Mouse (Mus musculus): ENCODE measurements around the gene Gm37240. TPM values are rescaled to one million over a fixed set of nuclear protein-coding genes. Genes with fewer than 3 reads are reported as not detected.

Gene Gm37240
- total RNA-seq, 2 experiments from 2014 or later, result 1.4 to 2.4 TPM

- TF ChIP-seq CTCF (conservative IDR thresholded peaks at IDR 0.05), result no peak
- Histone ChIP-seq H3K4me3 (no peak overlapping the region), H3K27ac (no peak overlapping the region)
- DNase-seq (ENCODE audit: low spot score in 2 of 2), result no peak
Observed at GRCm38 (mm10) chr3:84516163-84516562, 1371.2 kb downstream of the Gm37240 start.

DNA sequence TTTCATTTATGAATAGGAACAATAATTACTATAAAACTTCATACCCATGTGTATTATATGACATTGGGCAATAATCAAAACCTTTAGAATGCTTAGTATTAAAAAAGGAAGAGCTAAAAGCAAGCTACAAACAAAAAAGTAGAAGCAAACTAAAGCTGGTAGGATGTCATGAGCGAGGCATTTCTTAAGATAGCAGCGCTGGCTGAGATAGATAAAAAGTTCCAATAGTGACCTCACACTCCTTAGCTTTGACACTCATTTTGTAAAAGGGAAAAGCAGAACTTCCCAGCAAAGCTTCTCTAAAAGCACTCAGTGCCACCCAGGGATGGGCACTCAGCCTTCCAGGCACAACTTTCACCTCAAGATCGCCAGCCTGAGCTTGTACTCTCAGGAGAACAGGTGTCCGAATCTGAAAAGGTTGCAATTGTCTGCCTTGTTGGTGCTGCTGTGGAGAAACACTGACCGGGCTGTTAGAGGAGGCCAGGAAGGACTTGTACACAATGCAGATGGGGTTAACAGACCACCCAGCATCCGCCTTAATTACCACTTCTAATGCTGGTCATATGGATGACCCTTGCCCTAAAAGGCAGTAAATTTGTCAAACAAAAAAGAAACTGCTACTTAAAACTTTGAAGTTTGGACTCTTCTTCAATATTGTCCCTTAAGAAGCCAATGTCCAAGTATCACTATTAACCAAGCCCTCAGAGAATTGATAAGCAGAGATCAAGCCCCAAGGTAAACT is 1374.4 kb downstream of the Gm37240 start:
- DNase-seq (ENCODE audit: low spot score in 2 of 2), result no peak
- no peak for TF ChIP-seq CTCF (conservative IDR thresholded peaks at IDR 0.05)
- no peak overlapping the region for H3K4me3 ChIP-seq

DNA sequence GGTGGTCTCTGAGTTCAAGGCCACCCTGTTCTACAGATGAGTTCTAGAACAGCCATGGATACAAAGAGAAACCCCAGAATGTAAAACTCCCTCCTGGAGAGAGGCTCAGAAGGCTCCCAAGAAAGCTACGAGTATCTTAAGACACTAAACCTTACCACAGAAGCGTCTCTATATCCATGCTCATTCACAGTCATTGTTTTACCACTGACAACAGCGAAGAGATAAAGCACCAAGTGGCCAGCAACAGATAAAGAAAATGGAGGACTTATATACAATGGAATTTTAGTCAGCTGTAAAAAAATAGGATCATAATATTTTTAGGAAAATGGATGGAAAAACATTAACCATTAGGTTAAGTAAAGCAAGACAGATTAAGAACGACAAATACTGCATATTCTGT is 1382.1 kb downstream of the Gm37240 start:
- TF ChIP-seq CTCF (conservative IDR thresholded peaks at IDR 0.05), result no peak
- no peak for DNase-seq (ENCODE audit: low spot score in 2 of 2)
- Histone ChIP-seq H3K4me3 (no peak overlapping the region), H3K27ac (no peak overlapping the region)

More for the DNA sequence above, 1374.4 kb downstream of the Gm37240 start:
- H3K27ac ChIP-seq, result no peak overlapping the region

DNA sequence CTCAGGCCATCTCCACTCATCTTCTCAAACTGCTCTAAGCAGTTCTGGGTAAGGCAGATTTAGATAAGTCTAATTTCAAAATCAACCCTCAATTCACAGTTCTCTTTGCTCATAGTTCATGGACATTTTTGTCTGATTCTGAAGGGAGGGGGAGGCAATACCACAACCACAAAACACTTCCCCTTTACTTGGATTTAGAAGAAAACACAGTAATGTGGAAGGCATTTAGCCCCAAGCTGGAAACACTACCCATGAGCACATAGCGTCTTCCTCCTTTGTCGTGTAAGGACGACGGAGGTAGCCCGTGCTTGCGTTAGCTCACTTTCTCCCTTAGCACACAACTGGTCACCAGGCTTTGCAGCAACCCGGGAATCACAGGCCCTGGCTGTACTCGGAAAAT is 1383.0 kb downstream of the Gm37240 start:
- no peak for DNase-seq (ENCODE audit: low spot score in 2 of 2)
- no peak for TF ChIP-seq CTCF (conservative IDR thresholded peaks at IDR 0.05)
- Histone ChIP-seq H3K27ac (no peak overlapping the region), H3K4me3 (no peak overlapping the region)

GRCm38 (mm10) chr3:84502101-84502500 is 1385.2 kb downstream of the Gm37240 start:
- no peak for TF ChIP-seq CTCF (conservative IDR thresholded peaks at IDR 0.05)
- H3K4me3 ChIP-seq, result no peak overlapping the region
- no peak for DNase-seq (ENCODE audit: low spot score in 2 of 2)
- H3K27ac ChIP-seq, result no peak overlapping the region

DNA sequence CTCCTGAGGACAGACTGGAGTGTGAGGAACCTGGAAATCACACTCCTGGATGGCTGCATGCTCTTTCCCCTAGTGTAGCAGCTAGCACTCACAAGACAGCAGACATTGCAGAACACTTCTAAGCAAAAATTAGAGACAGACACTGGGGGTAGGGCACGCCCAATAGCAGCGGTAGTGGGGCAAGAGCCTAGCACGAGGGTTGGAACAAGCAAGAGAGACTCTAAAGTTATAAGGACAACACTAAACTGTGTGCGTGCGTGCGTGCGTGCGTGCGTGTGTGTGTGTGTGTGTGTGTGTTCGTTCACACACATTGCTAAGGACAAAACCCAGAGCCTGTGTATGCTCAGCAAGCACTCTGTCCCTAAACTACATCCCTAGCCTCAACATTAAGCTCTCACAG is 1386.8 kb downstream of the Gm37240 start:
- no peak for TF ChIP-seq CTCF (conservative IDR thresholded peaks at IDR 0.05)
- Histone ChIP-seq H3K4me3 (no peak overlapping the region), H3K27ac (peak overlapping the region; percentile 46; the same call in 1 of the 2 replicates)
- no peak for DNase-seq (ENCODE audit: low spot score in 2 of 2)

- TF ChIP-seq CTCF (conservative IDR thresholded peaks at IDR 0.05), result no peak
- Histone ChIP-seq H3K27ac (no peak overlapping the region), H3K4me3 (no peak overlapping the region)
- no peak for DNase-seq (ENCODE audit: low spot score in 2 of 2)
Observed at GRCm38 (mm10) chr3:84497718-84498117, 1389.6 kb downstream of the Gm37240 start.

DNA sequence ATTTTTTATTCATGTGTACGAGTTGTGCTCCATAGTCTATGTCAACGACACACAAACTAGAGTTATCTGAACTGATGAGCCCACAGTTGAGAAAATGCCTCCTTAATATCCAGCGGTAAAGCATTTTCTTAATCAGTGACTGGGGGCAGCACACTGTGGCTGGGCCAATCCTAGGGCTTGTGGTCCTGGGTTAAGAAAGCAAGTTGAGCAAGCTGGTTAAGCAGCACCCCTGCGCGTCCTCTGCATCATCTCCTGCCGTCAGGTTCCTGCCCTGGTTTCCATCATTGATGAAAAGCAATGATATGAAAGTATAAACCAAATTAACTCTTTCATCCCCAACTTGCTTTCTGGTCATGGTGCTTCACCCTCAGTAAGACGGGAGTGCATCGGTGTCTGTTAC is 1394.7 kb downstream of the Gm37240 start:
- H3K27ac ChIP-seq, result no peak overlapping the region
- TF ChIP-seq CTCF (conservative IDR thresholded peaks at IDR 0.05), result no peak
- H3K4me3 ChIP-seq, result no peak overlapping the region
- no peak for DNase-seq (ENCODE audit: low spot score in 2 of 2)

GRCm38 (mm10) chr3:84492148-84492547 is 1395.2 kb downstream of the Gm37240 start:
- Histone ChIP-seq H3K4me3 (no peak overlapping the region), H3K27ac (0 out of 2 replicates have a peak overlapping the region, but pooled peaks have one; percentile 28)
- no peak for DNase-seq (ENCODE audit: low spot score in 2 of 2)
- no peak for TF ChIP-seq CTCF (conservative IDR thresholded peaks at IDR 0.05)

DNA sequence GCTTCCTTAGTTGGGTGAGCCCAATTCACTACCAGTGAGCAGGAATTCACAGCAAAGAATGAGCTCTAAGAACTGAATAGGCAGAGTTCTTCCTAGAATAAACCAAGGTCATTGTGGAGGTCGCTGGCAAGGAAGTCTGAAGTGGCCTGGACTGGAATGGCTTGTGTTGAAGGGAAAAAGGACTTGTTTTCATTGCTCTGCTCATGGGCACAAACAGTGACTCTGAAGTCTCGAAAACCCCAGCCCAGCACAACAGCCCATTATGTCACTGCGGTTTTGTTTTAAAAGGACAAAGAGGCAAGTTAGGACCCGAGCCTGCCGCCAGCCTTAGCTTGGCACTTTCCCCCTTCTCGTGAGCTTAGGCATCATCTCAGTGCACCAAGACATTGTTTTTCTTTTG is 1398.6 kb downstream of the Gm37240 start:
- TF ChIP-seq CTCF (conservative IDR thresholded peaks at IDR 0.05), result no peak
- DNase-seq (ENCODE audit: low spot score in 2 of 2), result peak in 1 of 2 experiments; percentile 54
- Histone ChIP-seq H3K27ac (peak overlapping the region; percentile 63), H3K4me3 (no peak overlapping the region)

DNA sequence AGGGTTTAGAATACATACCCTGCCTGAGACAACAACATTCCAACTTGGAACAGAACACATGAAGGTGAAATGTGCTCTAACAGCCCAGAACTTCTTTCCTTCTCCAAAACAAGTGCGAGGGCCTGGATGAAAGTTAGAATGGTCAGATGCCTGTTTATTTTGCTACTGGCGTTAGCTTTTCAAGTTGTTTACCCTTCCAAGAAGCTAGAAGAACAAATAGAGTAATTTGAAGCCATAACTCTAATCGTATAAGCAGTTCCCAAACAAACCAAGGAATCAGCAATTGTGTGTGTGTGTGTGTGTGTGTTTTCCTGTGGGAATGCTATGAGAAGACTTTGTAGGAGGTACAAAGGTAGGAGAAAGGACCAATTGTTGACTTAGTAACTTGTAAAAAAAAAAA is 1402.4 kb downstream of the Gm37240 start:
- Histone ChIP-seq H3K4me3 (no peak overlapping the region), H3K27ac (no peak overlapping the region)
- TF ChIP-seq CTCF (conservative IDR thresholded peaks at IDR 0.05), result no peak
- no peak for DNase-seq (ENCODE audit: low spot score in 2 of 2)

DNA sequence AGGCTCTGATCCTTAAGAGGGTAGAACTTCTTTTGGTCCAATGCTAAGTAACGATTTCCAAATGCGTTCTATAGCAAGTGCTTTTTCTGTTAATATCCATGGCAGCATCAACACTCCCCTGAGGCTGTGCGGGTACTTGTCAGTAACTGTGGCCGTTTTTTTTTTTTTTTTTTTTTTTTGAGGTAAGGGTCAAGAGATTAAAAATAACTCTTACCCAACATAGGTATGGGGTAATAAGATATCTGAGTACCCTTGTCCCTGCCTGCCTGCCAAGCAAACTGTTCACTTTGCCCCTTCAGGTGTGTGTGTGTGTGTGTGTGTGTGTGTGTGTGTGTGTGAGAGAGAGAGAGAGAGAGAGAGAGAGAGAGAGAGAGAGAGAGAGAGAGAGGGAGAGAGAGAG is 1403.0 kb downstream of the Gm37240 start:
- TF ChIP-seq CTCF (conservative IDR thresholded peaks at IDR 0.05), result no peak
- no peak for DNase-seq (ENCODE audit: low spot score in 2 of 2)
- Histone ChIP-seq H3K27ac (no peak overlapping the region), H3K4me3 (no peak overlapping the region)

- no peak for TF ChIP-seq CTCF (conservative IDR thresholded peaks at IDR 0.05)
- Histone ChIP-seq H3K4me3 (no peak overlapping the region), H3K27ac (no peak overlapping the region)
- DNase-seq (ENCODE audit: low spot score in 2 of 2), result no peak
Observed at GRCm38 (mm10) chr3:84482121-84482520, 1405.2 kb downstream of the Gm37240 start.

DNA sequence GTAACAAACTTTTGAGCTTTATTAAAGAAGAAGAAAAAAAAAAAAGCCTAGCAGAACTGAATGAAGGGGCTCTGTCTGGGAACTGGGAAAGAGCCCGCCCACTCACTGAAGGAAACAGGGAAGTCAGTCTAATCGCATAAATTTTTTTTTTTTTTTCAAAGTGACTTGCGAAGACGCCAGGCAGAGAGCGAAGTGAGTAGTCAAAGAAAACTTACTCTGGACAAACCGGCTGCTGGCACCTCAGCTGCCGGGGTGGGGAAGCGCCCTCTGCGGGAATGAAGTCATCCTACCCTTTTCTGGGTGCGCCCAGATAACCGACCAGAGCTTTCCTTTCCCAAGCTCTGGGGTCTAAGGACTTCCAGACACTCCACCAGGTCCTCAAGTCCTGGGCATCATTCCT is 1406.2 kb downstream of the Gm37240 start:
- peak; percentile 72 for TF ChIP-seq CTCF (conservative IDR thresholded peaks at IDR 0.05)
- Histone ChIP-seq H3K27ac (no peak overlapping the region), H3K4me3 (peak overlapping the region; percentile 73)
- no peak for DNase-seq (ENCODE audit: low spot score in 2 of 2)
